Mouse (Mus musculus): ENCODE data around the gene Zbtb16.

The Zbtb16 gene

DNA sequence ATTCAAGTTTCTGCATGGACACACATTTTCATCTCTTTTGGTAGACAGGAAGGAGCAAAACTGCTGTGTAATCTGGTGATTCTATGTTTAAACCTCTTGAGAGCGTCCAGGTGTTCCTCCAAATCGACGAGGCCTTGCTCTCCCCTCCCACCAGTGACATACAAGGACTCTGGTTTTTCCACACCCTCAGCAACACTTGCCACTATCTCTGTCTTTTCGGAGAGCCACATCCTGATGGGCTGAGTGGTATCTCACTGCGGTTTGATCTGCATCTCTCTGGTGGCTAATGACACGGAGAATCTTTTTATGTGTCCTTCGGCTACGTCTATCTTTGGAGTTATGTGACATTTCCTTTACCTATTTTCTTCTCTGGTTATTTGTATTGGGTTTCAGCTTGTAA is 121.0 kb downstream of the Zbtb16 start:
- no peak for ATAC-seq (ENCODE audit: insufficient number of reproducible peaks, low FRiP score, low TSS enrichment)

DNA sequence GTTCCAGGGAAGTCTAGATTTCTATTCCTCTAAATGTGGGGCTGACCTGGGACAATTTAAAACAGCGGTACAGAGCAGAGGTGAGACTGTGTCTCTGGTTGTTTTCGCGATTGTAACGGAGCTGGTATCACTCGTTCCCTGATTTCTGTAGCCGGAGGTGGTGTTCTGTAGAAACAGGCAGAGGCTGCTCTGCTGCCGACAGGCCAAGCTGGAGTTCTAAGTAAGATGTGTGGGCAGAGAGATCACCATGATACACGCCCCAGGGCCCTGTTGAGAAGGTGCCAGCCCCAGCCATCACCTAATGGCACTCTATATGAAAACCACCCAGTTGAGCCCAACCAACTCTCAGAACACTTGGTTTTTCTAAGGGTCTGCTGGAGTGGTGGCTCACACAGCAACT is 122.2 kb downstream of the Zbtb16 start:
- no peak for ATAC-seq (ENCODE audit: insufficient number of reproducible peaks, low FRiP score, low TSS enrichment)

DNA sequence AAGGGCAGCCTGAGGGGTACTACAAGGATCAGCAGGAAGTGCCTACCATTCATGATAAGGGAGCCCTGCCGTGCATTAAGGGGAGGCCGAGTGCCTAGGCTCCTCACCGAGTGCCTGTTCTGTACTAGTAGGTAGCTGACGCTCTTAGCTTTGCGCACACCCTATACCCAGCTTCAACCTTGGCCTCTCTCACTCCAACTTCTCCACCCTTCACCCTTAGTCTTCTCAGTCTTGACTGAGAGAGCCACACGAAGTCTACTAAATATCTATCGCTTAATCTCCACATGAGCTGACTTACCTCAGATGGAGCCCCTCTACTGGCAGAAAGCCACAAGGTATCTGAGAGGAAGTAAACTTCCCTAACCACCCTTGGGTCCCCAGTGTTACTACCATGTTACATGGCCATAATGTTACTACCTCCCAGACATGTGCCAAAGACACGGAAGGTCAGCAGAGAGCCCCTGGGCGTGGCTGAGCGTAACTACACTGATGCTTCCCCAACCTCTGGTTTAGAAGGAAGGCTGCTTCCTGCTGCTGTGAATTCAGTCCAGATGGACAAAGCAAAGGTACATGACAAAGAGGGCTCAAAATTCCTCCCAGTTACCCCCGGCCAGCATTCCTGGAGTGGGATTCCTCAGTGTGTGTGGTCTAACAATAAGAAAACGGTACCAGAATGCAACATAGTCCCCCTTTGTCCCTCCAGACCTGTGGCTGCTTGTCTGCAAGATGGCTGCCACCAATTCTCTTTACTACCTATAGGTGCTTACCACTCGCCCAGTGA is 122.8 kb downstream of the Zbtb16 start:
- no peak for ATAC-seq (ENCODE audit: insufficient number of reproducible peaks, low FRiP score, low TSS enrichment)

DNA sequence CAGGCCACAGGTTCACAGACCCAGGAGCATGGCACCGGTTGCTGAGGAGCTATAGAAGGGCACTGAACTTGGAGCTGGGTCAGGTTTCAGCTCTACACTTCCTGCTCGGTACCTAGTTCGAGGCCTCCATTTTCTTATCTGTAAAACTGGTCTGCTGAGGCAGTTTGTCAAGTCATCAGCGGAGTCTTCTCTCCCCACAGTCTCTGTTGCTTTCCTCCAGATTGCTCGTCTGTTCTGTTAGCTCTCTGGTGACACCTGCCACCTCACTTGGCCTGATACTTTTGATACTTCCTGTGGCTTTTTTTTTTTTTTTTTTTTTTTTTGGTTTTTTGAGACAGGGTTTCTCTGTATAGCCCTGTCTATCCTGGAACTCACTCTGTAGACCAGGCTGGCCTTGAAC is 124.2 kb downstream of the Zbtb16 start:
- ATAC-seq (ENCODE audit: insufficient number of reproducible peaks, low FRiP score, low TSS enrichment) = no peak

DNA sequence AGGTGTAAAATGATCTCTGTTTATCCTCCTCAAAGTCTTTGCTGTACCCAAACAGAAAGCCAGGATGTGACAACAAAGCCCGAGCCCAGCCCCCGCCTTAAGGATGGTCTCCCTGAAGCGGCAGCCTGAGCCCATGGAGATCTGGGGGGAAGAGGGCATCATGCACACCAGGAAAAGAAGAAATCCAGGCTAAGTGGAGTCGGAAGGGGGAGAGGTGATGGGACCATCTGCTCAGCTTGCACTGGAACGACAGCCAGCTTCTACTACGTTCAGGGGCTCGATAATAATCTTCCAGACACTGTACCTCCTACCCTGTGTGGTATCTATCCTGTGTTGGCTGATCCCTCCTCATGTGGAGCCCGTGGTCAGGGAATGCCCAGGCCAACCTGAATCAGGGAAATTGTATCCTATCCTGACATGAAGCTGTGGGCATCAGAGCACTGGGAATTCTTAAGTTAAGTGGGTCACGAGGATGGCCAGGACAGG is 124.7 kb downstream of the Zbtb16 start:
- ATAC-seq (ENCODE audit: insufficient number of reproducible peaks, low FRiP score, low TSS enrichment) = no peak

DNA sequence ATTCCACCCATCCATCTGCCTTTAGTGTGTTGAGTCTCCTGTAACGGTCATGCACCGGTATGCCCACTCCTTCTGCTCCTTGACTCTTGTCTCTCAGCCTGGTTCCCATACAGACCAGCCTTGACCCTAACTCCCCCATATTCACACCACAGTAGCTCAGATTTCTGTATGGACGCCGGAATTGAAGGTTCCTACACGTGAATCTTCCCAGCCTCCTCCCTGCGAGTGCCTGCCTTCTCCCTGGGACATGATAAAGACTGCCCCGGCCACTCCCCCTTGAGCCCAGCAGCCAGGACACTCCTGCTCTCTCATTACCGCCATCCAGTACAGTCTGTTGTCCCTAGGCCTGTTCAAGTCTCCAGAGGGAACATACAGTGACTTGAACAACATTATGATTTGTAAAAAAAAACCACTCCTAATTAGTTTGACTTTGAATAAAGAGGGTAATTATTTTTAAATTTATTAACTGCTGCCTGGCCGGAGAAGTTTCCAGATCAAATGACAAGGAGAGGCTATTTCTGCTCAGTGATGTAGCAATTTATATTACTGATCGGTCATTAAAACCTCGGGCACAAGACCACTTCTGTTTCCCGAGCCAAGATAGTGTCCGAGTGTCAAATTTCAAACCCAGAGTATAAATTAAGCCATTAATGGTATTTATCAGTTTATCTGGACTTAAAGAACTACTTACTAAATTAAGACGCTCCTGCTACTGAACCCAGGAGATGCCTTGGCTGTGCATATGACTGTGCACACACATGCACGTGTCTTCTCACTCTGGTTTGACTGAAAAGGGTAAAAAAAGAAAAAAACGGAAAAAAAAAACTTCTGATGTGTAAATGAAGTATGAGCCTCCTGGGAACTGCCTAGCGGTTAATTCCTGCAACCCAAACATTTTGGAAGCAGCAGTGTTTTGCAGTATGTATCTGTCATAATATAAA is 125.4 kb downstream of the Zbtb16 start:
- ATAC-seq (ENCODE audit: insufficient number of reproducible peaks, low FRiP score, low TSS enrichment) = no peak

DNA sequence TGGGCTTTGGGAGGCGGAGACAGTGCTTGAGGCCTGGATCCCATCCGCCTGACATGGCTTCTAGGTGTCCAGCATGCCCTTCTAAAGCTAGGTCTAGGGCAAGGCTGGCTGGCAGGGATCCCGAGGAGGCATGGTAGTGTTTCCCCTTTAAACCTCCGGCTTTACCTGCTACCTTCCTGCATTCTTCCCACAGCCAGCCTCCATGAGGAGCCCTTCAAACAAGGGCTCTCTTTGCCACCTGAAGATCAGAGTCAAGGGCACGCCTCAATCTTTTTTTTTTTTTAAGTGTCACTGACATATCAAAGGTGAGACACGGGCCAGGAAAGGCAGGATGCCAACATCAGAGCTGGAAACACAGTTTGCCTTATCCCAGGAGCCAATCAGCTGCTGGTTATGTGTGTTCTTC is 128.2 kb downstream of the Zbtb16 start:
- peak; percentile 36; the same call in 1 of the 2 replicates for ATAC-seq (ENCODE audit: insufficient number of reproducible peaks, low FRiP score, low TSS enrichment)

DNA sequence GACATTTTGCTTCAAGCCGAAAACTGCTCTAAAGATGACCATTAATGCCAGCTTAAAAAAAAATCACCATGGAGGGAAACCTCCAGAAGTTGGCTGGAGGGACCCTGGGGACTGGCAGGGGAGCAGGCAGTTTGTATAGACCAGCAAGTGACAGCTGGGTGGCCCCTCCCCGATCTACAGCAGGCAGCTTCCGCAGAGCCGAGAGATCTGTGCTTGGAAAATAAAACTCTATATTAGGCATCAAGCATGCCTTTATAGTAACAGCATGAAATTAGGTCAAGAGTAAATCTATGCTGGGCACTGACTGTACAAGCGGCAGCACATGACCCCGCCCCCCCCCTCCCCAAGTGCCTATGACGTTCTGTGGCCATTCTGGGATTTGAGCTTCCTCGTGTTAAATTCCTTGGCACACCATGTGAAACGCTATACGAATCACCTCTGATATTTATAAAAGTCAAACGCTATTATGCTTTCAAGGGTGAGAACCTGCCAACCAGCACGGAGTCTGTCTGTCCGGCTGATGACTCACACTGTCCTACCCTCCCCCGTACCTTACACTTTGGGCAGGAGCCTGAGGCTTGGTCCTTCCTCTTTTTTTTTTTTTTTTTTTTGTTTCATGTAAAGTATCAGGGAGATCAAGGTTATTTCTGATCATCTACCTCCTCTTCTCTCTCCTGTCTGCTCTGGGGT is 128.7 kb downstream of the Zbtb16 start:
- peak; percentile 40; the same call in 1 of the 2 replicates for ATAC-seq (ENCODE audit: insufficient number of reproducible peaks, low FRiP score, low TSS enrichment)

DNA sequence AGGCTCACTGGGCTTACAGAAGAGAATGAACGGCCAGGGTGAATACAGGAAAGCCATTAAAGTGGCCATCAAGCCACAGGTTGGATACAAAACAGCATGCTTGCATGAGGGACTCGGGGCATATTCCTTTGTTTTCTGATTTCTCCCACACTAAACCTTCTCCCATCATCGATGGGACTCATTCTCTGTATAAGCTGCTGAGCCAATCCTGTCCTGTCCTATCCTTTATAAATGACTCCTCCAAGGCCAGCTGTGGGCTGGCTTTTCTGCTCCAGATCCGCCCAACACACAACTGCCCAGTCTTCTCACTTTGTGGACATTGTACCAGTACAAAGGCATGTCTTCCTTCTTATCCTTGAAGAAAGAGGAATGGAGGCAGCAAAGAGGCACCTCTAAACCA is 134.7 kb downstream of the Zbtb16 start:
- ATAC-seq (ENCODE audit: insufficient number of reproducible peaks, low FRiP score, low TSS enrichment) = no peak

DNA sequence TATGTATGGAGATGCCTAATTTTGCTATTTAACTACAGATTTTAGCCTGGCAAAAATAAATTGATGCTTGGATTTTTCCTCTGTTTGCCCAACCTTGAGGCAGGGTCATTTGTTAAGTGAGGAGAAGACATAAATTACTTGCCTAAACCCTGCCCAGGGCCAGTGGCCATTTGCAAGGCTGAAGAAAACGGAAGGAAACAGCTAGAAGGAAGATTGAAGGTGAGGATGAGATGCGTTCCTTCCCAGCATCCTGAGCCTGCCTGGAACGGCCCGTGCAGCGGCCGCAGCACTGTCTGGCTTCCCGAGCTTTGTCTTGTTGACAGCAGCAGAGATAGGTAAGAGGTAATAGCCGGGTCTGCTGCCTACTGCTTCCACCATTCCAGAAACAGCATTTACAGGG is 135.2 kb downstream of the Zbtb16 start:
- ATAC-seq (ENCODE audit: insufficient number of reproducible peaks, low FRiP score, low TSS enrichment) = no peak

DNA sequence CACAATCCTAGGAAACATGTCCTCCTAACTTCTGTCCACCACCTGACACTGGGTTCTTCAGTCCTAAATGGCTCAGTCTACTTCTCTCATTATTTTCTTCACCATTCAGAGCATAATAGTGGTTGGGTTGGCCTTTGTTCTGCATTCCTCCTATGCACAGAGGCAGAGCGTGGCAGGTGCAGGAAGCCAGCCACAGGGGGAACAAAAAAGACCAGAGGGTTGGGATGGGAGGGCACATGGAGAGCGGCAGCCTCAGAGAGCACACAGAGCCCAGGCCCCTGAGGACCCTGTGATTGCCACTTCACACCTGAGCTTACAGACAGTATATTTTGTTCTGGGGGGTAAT is 138.6 kb downstream of the Zbtb16 start:
- no peak for ATAC-seq (ENCODE audit: insufficient number of reproducible peaks, low FRiP score, low TSS enrichment)

DNA sequence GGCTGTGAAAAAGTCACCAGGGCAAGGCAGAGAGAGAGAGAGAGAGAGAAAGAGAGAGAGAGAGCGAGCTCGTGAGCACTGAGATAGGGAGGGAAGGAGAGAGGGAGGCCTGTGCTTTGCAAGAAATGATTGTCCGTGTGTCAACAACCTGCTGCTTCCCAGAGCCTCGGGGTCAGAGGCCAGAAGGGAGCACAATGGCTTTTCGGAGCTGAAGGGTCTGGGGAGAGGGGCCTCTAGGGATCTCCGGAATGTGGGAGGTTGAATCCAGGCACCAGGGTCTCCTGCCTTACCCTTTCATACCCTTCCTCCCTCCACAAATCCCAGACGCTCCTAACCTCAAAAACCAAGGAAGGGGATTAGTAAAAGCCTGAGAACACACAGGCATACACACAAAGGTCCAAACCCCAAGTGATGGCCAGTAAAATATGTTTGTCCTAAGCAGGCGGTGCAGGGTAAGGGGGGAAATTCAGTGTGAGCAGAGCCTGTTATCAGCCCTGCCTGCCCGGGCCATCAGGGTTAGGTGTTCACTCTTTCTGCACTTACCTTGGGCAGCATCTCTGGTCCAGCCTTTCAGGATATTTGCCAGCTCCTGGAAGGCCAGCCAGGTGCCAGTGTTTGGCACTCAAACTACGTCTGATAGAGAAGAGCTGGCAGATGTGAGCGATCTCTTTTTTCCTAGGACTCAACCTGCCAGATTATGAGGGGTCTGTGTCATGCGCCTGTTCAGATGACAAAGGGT is 139.1 kb downstream of the Zbtb16 start:
- ATAC-seq (ENCODE audit: insufficient number of reproducible peaks, low FRiP score, low TSS enrichment) = no peak

DNA sequence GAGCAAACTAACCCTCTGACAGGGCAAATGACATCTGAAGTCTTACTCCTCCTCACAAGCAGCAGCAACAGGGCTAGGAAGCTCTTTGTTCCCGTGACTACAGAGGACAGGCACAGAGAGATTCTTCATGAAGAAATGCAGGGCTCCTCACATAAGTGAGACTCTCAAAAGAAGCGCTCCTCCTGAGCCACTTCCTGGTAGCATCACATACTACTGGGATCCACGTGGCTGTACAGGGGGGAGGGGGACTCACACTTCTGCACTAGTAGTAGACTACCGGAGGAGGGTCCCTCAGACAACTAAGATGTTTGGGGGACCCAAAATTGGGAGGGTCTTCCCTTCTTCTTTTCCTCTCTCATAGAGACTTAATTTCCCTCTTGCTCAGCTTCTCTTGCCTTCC is 139.7 kb downstream of the Zbtb16 start:
- ATAC-seq (ENCODE audit: insufficient number of reproducible peaks, low FRiP score, low TSS enrichment) = no peak

DNA sequence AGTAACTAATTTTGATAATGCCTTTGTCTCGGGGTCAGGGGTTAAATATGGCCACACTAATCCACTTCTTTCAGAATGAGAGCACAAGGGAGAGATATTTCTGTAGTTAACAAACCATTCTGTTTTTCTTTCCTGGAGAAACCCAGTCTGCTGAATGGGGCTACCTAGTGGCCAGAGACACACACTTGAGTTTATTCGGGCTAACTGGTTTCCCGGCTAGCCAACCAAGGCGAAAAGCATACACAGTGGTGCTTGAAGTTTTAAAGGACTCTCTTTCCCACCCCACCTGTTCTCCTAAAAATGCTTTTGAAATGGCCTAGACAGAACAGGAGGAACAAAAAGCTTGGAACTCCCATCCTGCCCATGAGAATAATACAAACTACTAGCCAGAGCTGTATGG is 140.2 kb downstream of the Zbtb16 start:
- no peak for ATAC-seq (ENCODE audit: insufficient number of reproducible peaks, low FRiP score, low TSS enrichment)

DNA sequence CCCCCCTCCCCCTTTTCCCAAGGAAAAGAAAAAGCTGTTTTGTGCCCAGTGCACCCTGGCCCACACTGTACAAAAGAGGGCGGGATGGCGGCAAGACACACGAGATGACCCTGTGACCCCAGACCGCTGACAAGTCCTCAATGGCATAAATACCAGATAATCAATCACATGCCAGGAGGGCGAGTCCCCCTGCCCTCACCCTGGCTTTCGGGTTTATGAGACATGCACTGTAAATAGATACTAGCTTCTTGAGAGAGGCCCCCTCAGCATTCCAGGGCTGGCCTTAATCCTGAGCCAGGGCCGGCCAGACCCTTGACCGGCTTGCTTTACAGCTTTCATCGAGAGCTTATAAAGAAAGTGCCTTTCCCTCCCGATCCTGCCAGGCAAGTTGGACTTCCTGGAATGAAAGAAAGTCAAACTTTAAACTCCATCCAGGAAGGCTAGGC is 141.4 kb downstream of the Zbtb16 start:
- ATAC-seq (ENCODE audit: insufficient number of reproducible peaks, low FRiP score, low TSS enrichment) = no peak

DNA sequence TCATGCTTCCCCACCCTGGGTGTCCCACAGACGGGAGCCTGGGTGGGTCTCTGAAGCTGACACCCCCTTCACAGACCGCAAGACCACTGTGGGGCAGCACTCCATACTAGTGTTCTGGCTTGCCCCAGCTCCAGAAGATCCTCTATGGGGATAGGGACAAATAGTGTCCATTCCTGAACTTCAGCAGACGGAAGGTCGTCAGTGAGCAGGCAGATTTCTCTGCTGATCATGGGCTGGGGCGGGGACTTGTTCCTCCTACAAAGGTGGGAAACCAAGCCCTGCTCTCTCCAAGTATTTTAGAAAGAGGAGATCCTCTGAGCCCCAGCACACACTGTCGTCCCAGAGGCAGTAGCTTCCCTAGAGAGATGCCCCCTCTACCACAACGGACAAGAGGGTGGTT is 142.3 kb downstream of the Zbtb16 start:
- ATAC-seq (ENCODE audit: insufficient number of reproducible peaks, low FRiP score, low TSS enrichment) = no peak

DNA sequence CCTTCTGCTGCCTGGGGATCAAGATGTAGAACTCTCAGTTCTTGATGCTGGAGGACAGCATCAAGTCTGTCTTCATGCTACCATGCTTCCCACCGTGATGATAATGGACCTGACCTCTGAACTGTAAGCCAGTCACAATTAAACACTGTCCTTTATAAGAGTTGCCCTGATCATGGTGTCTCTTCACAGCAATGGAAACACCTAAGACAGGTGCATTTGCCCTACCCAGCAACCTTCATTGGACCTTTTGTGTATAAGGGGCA is 146.4 kb downstream of the Zbtb16 start:
- no peak for ATAC-seq (ENCODE audit: insufficient number of reproducible peaks, low FRiP score, low TSS enrichment)

DNA sequence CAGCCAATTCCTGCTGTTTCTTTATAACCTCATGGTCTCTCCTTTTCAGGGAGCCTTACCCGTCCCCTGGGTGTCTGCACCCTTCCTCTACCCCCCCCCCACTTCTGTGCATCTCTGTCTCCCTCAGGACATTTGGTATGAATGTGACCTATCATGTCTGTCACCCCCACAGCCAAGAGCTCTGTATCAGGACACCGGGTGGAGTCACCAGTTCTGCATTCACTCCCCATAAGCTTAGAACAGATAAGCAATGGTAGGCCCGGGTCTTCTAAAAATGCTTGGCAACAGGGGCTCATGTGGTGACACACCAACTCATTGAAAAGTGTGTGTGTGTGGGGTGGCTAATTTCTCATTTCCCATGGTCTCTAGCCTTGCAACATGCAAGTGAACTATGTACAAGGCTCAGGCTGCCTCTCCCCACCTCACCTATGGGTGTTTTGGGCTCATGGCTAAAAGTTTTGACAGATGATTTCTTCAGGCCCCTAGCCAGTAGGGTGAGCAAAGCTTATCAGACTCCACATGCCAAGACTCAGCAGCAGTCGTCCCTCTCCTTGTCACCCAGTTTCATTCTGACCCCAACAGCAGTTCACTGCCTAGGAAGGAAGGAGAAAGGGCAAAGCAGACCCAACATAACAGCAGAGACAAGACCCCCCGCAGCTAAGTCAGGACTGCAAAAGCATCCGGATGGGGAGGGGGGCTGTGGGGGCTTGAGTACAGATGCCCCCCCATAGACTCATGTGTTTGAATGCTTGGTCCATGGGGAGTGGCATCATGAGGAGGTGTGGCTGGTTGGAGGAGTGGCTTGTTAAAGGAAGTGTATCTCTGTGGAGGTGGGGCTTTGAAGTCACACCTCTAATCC is 146.9 kb downstream of the Zbtb16 start:
- ATAC-seq (ENCODE audit: insufficient number of reproducible peaks, low FRiP score, low TSS enrichment) = no peak

DNA sequence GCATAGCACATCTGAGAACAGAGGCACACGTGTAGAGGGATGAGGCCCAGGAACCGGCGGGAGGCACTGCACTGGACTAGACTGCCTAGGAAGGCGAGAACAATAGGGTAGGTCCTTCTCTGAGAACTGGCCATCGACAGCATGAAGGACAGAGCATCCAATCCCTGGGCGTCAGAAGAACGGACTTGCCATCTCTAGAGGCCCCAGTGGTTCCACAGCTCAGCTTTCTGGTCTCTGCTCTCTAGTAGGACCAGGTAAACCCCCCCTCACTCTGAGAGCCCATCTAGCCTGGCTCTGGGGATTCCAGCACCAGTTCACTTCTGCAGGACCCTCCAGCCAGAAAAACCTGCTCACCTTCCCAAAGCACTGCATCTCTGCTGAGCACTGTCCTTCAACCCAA is 148.1 kb downstream of the Zbtb16 start:
- ATAC-seq (ENCODE audit: insufficient number of reproducible peaks, low FRiP score, low TSS enrichment) = no peak

DNA sequence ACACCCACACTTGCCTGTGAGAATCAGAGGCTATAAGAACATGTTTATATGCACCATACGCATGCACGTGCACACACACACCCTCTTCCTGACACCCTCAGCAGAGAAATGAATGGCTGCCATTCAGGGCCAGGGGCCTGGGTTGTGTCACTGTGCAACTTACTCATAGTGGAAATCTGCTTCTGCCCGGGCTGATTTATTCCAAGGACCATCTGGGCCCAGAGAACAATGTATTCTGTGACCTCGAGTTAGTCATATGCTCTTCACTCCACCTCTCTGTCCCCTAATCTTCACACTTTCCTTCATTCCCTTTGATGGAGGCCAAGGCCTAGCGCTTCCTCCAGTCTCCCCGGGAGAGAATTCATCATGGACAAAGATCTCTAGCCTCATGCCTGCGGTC is 150.3 kb downstream of the Zbtb16 start:
- ATAC-seq (ENCODE audit: insufficient number of reproducible peaks, low FRiP score, low TSS enrichment) = no peak
